Mouse (Mus musculus) CD4-positive, CD25-positive, alpha-beta regulatory T cell, adult 4 months (primary cell): ENCODE results near the gene Zmynd19. TPM values are rescaled to one million over a fixed set of nuclear protein-coding genes. Genes with fewer than 3 reads are reported as not detected.

Source experiments
- polyA plus RNA-seq, 2 experiments: library from polyadenylated mRNA; unstranded; fragments of 100-300 nt; shearing (Covaris generic); gene quantifications; one replicate each; pipeline ENCODE4 v1.2.1; 2017

Zmynd19 gene
- polyA plus RNA-seq, 2 experiments from 2014 or later, result 0.89 to 1.4 TPM

Other genes with a start within 250 kb of the Zmynd19 start
- under 1 TPM; 0.06 to 0.22 TPM for gene Cacna1b, start 186.6 kb upstream of the Zmynd19 start, polyA plus RNA-seq
- gene Ehmt1, start 30.2 kb upstream of the Zmynd19 start, polyA plus RNA-seq, result 10 to 100 TPM; 49.2 to 76.4 TPM
- gene Arrdc1, start 14.5 kb upstream of the Zmynd19 start, polyA plus RNA-seq, result 100 to 1,000 TPM; 223 to 311 TPM
- 10 to 100 TPM; 34.2 to 42.6 TPM for gene Dph7, start 12.6 kb downstream of the Zmynd19 start, polyA plus RNA-seq
- 10 to 100 TPM; 91.6 to 98.5 TPM for gene Mrpl41, start 25.3 kb downstream of the Zmynd19 start, polyA plus RNA-seq
- 100 to 1,000 TPM in 1 of 2 experiments, 10 to 100 TPM in 1; 65.8 to 117 TPM for gene Pnpla7, start 26.2 kb downstream of the Zmynd19 start, polyA plus RNA-seq
- gene Nsmf, start 104.6 kb downstream of the Zmynd19 start, polyA plus RNA-seq, result 10 to 100 TPM in 1 of 2 experiments, 1 to 10 TPM in 1; 8.6 to 13.7 TPM
- gene Entpd8, start 130.5 kb downstream of the Zmynd19 start, polyA plus RNA-seq, result under 1 TPM in 1 of 2 experiments, not detected in 1; 0.52 TPM
- 1 to 10 TPM; 5.5 to 7.0 TPM for gene Noxa1, start 145.4 kb downstream of the Zmynd19 start, polyA plus RNA-seq
- gene Nrarp, start 231.0 kb downstream of the Zmynd19 start, polyA plus RNA-seq, result under 1 TPM in 1 of 2 experiments, not detected in 1; 0.28 TPM
- 10 to 100 TPM; 60.5 to 94.3 TPM for gene Tor4a, start 247.1 kb downstream of the Zmynd19 start, polyA plus RNA-seq